Mouse (Mus musculus) ovary, adult 18-20 months (tissue): ENCODE results near the gene Chsy1.
"Not testable (repeated sequence)": the region's sequence is repeated elsewhere in the genome, so short reads cannot be mapped to it uniquely, and the experiment has no call there.

Experiments
- DNase-seq: peaks from one replicate; pipeline ENCODE4 v3.0.0; 2022; ENCODE audit warnings: low spot score, mixed read lengths

The Chsy1 gene

DNA sequence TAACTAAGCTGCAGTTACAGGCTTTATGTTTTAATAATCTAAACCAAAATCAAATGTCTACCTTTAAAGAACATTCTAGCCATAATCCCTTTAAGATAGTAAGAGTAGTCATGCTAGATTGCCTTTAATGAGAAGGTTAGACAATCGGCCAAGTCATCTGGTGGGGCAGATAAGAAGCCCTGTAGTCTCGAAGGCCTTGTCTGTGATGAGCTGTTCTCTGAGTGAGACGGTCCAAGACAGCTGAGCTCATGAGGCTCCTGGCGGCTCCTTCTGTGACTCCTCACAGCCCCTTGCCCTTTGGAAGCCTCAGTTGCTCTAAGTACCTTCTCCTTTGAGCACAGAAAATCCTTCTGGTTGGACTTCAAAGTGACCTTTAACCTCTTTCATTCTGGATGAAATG, 67.6 kb downstream of the Chsy1 start:
- DNase-seq = no peak

DNA sequence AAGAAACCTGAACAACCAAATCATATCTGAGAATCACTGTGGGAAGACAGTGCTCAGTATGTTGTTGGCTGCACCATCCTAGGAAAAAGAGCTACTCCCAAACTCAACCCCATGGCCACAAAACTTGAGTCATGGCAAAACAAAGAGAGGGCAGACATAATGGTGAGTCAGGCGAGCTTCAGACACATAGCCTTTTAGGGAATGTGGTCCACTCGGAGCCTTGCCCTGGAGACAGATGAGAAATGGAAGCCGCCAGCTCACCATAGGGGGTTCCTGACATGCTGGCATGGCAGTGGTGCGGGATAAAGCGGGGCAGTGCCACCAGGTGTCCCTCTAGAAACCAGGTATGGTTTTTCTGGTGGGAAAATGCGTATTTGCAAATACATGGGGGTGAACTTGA, 68.8 kb downstream of the Chsy1 start:
- DNase-seq = no peak

DNA sequence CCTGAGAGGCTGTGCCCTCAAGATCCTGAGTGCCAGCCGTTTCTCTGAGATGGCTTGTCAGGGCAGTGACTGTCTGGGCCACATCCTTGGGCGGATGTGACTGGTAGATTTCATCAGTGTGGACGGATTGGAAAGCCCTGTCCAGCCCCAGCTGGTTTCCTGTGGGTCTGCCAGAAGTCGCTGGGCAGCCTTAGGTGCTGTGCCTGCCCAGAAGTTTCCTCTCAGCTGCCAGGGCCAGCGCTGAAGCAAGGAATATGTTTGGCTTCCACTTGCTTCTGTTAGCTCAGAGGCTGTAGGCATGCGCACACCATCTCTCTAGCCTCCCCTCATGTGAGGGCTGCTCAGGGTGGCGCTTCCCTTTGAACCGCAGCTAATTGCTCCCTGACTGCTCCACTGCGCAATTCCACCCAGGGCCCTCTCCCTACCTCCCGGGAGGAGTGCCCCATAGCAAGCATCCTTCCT, 69.8 kb downstream of the Chsy1 start:
- DNase-seq = no peak

DNA sequence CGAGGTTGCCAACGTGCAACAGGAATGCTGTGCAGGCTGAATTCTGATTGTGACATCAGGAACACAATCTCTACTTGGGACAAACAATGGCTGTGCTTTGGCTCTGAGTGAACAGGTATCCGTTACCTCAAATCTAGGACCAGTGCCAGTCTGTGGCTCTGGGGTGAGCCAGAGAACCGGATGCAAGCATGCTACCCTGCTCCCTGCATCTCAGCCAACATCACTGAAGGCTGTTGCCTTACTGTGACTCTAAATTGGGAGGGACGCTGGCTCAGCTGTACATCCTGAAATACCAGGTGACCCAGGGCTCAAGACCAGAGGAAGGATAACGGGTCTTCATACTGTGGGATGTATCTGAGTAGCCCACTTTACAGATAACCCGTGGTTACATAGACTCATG, 70.4 kb downstream of the Chsy1 start:
- DNase-seq = no peak

DNA sequence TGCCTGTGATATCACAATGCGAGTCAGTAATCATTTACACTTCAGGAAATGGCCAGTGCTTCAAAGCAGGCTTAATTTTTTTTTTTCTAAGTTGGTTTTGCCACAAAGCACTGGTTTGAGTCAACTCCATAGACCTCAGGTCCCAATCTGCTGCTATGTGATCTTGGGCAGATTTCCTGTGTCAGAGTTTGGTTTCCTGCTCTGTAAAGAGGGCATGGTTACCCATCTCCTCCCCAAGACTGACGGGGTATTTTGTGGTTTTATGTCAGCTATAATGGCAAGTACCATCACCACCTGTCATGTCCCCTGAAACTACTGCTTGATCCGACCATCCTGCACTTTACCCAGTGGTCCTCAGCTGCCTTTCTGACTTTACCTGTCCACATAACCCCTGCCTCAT, 70.9 kb downstream of the Chsy1 start:
- no peak for DNase-seq

DNA sequence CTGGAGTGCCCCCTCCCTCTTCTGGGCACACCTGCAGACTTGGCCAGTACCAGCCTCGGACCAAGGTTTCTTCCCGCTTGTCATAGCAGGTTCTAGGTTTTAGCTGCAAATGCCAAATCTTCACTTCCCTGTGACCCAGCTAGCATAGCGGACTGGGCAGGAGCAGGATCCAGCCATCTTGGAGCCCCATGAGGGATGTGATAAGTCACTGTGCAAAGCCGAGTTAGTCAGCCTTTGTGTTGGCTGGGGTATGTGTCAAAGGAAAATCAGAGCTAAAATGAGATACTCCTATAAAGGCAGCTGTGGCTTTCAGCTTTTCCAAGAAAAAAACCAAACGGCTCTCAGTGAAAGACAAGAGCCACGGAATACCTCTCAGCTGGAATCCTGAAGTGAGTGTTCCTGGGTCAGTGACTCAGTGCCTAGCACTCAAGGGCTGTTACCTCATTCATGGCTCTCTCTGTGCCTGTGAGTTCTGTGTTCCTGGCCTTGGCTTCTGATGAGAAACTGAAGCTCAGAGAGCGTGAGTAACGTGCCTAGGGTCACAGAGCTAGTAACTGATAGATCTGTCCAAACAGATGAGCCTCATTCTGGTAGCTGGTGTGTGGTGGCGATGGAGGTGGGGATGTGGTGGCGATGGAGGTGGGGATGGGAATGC, 71.5 kb downstream of the Chsy1 start:
- no peak for DNase-seq

DNA sequence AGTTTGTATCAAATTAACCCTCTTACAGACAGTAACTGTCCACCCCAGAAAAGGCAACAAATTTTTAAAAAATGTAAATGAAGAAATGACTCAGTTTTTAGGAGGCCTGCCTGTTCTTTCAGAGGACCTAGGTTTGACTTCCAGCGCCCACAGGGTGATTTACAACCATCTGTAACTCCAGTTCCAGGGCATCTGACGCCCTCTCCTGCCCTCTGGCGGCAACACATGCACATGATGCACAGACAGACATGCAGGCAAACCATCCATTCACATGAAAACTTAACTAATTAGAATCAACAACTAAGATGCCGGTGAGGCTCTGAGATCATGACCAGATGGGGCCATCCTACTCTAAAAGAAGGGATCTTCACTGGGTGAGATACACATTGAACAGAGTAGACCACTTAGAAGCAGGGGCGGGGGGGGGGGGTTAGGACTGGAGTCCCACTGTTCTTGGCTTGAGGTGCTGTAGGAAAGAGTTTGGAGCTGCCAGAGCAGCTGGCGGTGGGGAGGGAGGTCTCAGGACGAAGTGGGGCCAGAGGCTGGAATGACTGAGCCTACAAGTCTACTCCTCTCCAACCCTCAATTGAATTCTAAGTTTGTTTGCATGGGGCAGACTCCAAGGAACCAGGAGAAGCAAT, 72.9 kb downstream of the Chsy1 start:
- no peak for DNase-seq

DNA sequence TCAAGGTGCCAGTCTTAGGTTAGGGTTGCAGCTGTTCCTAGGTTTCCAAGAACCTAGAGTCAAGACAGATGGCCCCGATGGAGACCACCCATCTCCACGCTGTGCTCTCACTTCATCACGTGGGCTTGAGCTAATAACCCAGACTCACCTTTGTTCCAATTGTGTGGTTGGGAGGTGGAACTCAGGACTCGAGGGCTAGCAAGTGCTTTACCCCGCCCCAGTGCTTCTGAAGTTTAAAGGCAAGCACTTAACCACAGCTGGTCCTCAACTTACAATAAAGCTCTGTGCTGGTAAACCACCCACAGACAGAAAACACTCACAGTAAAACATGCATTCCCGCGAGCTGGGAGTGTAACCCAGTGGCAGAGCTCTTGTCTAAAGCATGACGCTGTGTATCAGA, 74.1 kb downstream of the Chsy1 start:
- no peak for DNase-seq

DNA sequence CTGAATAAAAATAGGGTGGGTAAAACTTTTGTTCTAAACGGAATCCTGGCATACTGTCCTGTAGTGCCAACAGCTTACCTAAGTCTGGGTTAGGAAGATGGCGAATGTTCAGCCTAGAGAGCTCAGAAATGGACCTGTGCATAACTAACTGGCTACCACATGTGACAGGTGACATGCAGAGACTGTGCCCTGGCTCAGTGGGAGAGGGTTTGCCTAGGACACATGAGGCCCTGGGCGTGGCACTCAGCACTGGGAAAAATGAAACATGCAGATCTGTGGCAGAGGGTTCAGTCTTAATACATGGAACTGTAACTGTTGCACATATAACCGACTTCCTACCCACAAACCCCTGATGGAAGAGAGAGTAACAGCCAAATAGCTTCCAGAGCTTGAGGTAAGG, 74.7 kb downstream of the Chsy1 start:
- no peak for DNase-seq

DNA sequence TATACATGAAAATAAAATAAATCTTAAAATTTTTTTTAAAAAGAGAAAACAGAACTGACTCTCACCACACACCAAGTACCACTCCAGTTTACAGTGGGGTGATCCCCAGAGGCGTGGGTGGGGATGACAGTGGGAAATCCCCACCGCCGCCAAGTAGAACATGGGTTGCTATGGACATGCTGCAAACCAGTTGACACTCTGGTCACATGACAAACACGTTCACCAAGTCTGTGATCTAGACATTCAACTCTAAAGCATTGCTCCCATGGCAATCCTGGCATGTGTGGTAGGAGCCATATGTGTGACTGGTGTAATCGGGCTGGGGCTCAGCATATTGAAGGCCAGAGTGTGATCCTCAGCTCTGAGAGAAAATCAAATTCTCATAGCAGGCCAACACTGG, 76.1 kb downstream of the Chsy1 start:
- DNase-seq = no peak

DNA sequence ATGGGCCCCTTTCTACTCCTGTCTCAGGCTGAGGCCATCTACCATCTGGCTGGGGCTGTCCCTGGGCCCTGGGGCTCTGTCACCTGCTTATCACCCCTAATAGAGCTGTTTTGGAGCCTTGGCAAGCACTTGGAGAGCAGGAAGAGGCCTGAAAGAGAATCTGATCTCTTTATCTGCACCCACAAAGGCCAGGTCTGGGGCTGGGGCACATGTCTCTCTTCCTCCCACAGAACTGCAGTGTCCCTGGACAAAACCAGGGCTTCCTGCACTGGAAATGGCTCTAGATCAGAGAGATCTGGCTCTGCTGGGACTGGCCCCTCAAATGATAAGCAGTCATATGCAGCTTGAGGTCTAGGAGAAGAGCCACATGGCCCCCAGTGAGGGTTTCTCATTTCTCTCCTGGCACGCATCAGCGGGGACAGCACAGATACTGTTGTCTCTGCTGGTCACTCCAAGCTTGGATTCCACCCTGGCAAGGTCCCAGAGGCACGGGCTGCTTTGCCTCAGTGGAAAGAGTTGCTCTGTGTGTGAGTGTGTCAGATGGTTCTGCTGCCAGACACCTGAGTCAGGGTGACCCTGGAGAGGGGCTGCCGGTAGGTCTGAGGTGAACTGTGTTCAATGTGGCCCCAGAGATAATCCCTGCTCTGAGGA, 78.4 kb downstream of the Chsy1 start:
- DNase-seq = no peak

DNA sequence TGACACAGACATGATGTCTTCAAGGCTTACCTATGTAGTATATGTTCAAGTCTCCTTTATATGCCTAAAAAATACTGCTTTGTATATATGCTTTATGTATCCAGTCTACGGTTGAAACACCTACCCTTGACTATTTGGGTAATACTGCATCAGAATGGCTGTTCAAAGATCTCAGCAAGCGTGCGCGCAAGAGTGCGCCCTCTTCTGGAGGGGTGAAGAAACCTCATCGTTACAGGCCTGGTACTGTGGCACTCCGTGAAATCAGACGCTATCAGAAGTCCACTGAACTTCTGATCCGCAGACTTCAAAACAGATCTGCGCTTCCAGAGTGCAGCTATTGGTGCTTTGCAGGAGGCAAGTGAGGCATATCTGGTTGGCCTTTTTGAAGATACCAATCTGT, 81.1 kb downstream of the Chsy1 start:
- DNase-seq = not testable (repeated sequence)

DNA sequence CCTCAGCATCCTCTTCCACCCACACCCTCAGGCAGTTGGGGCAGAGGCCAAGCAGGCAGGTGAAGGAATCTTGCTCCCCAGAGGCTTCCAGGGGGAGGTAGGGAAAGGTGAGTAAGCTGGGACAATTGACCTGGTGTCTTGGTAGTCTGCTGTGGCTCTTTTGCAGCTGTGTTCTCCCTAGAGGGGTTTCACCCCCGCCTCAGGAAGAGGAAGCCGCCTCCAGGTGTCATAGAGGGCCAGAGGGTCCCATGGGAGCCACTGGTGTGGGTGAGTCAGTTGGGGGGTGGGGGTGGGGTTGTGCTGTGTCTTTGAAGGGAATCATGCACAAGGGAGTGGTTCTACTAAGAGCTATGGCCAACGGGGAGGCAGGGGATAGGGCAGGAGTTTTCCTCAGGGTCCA, 85.2 kb downstream of the Chsy1 start:
- DNase-seq = no peak

DNA sequence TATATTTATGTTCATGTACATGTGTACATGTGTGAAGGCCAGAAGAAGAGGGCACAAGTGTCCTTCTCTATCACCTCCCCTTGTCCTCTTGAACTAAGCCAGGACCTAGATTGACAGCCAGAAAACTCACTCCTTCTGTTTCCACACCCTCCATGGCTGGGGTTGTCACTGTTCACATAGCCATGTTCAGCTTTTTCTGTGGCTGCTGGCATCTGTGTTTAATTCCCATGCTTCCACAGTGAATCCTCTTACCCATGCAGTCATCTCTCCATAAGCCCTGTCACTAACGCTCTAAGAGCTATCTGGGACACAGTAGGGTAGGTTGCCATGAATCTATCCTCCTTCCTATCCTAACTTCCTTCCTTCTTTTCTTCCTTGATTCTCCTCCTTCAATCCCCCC, 86.6 kb downstream of the Chsy1 start:
- no peak for DNase-seq

DNA sequence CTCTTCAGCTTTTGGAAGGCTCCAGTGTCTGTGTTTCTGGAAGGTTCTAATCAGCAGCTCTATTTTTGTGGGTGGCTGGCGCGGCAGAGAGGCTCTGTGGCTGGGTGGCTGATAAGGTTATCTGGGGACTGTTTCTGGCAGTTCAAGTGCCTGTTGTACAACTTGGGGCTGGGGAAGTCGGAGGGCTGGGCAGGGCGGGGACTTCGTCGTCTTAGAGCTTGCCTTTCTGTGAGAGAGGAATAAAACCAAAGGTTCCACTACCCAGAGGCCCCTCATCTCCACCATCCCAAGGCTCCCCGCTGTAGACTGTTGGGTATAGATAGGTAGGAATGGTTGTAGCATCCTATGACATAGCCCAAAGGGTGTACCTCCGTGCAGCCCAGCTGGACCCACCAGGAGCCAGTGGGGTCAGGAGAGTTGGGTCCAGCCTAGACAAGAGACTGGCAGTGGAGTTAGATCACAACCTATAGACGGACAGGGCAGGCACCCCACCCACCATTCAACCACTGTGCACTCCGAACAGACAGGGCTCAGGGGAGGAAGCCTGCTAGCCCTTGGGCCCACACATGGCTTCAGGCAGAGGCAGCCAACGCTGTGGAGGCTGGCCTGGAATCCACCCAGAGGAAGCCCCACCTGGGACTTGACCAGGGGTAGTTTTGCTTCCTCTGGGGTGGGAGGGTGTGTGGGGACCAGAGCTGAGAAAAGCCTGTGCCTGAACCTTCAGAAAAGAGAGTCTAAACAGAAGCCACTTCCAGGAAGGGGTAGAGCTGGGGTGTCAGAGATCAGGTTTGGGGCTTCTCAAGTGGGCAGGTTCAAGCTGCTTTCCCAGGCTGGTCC, 87.5 kb downstream of the Chsy1 start:
- peak; percentile 53 for DNase-seq

DNA sequence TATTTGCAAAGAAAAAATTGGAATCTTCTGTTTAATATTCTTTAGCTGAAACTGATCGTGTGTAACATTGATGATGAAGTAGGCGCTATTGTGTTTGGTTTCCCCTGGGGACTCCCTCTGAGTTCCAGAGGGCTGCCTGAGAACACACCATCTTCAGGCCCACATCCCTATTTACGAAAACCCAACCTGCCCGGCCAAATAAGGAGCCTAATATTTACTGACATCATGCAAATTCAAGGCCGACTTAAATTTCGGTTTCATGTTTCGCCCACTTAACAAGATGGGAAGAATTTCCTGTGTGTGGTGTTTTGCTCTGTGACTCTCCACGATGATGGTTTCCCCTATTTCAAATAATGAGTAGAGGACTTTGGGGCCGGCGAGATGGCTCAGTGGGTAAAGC, 89.1 kb downstream of the Chsy1 start:
- no peak for DNase-seq

DNA sequence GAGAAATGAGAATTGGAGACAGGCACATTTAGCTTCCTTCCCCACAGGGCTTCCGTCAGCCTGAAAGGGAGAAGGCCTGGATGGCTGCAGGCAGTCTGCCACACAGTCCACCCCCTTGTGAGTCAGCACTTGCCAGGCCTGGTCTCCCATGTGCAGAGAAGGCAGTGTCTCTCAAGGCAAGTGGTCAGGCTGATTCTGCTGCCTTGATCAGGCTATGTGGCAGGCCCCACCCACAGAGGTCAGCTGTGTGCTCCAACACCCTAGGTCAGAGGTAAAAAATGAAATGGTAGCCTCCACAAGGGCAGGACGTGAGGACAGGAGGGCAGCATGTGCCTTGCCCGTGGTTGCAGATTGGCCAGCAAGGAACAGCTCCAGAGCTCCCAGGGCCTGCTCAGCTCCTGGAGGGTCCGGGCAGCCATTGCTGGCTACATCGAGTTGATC, 90.1 kb downstream of the Chsy1 start:
- peak; percentile 38 for DNase-seq

DNA sequence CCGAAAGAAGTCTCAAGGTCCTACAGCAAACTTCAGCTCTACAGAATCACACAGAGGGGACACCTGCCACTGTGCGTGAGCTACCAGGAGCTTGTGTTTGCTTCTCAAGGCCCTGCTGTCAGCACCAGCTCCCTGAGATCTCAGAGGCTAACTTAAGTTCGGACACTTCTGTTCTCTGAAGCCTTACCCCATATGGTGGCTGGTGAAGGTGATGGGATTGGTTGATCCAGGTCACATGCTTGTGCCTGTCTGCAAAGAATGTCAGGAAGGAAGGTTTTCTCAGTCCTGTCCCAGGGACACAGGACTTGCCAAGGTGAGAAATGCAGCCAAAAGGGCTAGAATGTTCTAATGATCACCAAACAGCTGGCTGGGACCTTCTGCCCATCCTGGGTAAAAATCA, 91.1 kb downstream of the Chsy1 start:
- DNase-seq = no peak

DNA sequence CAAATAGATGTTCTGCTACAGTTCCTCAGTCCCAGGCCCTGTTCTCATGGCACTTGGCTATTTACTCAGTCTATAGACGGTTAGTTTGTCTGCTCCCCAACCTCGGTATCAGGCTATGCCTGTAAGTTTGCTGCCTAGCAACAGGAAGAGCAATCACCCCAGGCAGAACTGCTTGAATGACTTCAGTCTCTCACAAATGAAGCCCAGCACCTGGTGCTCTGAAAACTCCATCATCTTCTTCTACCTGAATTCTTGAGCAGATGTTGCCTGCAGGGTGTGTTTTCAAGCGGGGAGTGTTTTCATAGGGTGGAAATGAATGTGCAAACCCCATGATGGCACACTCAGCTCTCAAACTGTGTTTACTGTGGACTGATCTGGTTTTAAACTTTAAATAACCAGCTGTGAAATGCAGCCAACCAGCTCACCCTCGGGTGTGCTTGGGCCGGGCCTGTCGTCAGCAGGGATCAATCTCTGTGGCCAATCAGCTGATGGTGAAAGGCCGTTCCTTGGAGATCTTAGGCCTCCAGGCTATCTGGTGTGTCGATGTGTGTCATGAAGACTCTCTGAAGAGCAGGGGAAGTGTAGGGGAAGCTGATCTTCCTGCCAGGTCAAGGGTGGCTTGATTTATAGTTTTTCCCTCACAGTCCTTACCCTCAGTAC, 91.6 kb downstream of the Chsy1 start:
- DNase-seq = no peak

DNA sequence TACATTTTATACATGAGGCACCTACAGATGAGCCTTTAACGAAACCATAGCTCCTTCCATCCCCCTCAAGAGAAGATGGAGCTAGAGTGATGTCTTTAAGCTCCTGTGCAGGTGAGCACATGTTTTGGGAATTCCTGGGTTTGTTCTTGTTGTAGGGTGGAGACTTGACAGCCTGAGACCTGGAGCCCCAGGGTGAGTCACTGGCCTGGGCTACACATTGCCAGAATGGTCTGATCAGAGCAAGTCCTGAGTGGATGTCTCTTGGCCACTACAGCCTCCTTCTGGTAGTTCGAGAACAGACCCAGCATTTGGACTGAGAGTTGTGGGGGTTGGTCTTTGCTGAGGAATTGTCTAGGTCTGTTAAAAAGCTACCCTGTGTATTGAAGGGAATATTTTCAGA, 92.3 kb downstream of the Chsy1 start:
- DNase-seq = no peak

DNA sequence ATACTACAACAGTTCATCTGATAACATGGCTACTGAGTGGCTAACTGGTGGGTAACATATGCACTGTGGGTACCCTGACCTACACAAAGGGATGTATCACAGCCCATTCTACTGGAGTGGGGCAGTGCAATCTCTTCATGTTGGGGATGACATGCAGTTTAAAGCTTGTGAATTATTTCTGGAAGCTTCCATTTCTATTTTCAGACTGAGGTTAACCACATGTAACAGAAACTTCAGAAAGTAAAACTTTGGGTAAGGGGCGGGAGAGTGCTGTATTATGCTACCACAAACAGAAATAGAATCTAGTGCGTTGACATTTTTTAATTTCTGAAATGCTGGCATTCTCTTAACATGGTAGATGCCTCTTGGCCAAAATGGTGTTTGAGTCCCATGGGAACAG, 100.6 kb downstream of the Chsy1 start:
- DNase-seq = no peak

DNA sequence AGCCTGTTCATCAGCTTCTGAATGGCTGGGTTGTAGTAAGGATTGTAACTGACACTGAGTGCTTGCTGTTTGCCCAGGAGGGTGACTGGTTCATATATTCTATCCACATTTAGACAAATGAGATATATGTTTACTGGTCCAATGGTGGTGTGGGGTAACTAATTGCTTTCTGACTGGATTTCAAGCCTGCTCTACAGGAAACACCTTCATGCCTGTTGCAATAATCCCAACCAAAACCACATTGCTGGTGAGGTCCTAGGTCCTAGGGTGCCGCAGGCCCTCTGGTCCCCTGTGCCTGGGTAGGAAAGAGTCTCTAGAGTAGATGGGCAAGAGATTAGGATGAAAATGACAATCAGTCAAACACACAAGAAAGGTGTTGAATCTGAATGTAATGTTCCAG, 103.6 kb downstream of the Chsy1 start:
- DNase-seq = no peak
